Mouse (Mus musculus): Measurements from ENCODE around the gene Bicc1. TPM values are rescaled to one million over a fixed set of nuclear protein-coding genes. Genes with fewer than 3 reads are reported as not detected.

The Bicc1 gene
- 6.5 and 7.0 TPM in 2 replicates for polyA plus RNA-seq (2014; fragmentation: Nextera tagmentation; extraction: Ambion mirVana)

DNA sequence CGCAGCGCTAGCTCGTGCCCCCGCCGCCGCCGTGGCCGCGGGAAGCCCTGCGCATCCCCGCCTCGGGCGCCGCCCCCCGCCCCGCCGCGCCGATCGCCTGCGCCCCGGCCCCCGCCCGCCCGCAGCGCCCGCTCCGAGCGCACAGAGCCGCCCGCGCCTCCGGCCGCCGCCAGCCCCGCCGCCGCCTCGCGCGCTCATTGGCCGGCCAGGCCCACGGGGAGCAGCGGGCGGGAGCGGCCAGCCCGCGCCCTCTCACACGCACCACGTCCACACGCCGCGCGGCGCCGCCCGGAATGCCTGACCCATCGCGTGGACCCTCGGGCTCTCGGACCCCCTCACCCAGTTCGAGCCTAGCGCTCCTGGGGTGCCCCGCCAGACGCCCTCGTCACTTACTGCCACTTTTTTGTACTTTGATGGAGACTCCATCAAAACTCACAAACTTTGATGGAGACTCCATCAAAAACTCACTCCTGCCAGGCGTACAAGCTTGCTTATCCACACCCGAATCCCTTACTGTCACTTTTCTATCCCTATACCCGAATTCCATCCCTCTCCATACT lies at the start of gene Bicc1:
Gene Bicc1, minus strand, starts transcription at position 25 of the 560 bp plus-strand sequence.
- DNase-seq (ENCODE audit: low spot score) (peak; percentile 80), ATAC-seq (replicated peaks; ENCODE audit: low FRiP score) (peak; percentile 90)
- Histone ChIP-seq H3K4me1 (replicated peaks; ENCODE audit: control insufficient read depth, insufficient read depth, low read length) (no peaks in the 10 kb centered on the region), H3K27me3 (ENCODE audit: control insufficient read depth, insufficient read depth, low read length) (peaks cover 6% of the 10 kb centered on the region; the same call in 1 of the 2 replicates), H3K9ac (ENCODE audit: low read length) (peak within 1 kb of the TSS; percentile 72), H3K27ac (ENCODE audit: low read depth, low read length) (no peak within 1 kb of the TSS), H3K36me3 (ENCODE audit: control insufficient read depth, insufficient read depth, low read length) (no peaks in the 10 kb centered on the region), H3K4me3 (ENCODE audit: low read depth, low read length) (peak within 1 kb of the TSS; percentile 62), H3K4me2 (ENCODE audit: low read depth, low read length, severe bottlenecking) (peak within 1 kb of the TSS; percentile 97), H3K9me3 (ENCODE audit: control insufficient read depth, low read length) (no peaks in the 10 kb centered on the region)
- 2% methylated on average over 30 of the region's 69 CpGs for WGBS

DNA sequence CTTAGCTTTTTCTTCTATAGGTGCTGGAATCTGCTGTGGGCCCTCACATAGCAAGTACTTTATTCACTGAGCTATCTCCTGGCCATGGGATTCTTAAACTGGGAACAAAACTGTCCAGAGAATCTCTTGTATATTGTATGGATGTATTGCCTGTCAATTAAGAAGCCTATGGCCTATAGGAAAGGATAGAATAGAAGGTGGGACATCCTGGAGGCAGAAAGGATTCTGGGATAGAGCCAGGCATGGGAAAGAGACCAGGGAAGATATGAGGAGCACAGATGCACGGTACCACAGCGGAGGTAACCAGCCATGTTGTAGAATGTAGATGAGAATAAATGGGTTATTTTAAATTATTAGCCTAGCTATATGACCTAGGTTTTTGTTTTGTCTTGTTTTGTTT lies 42.0 kb upstream of the Bicc1 start:
- Histone ChIP-seq H3K27ac (ENCODE audit: low read depth, low read length) (no peak overlapping the region), H3K4me3 (ENCODE audit: low read depth, low read length) (no peak overlapping the region), H3K9ac (ENCODE audit: low read length) (no peak overlapping the region), H3K4me2 (ENCODE audit: low read depth, low read length, severe bottlenecking) (no peak overlapping the region), H3K9me3 (ENCODE audit: control insufficient read depth, low read length) (no peaks in the 10 kb centered on the region), H3K36me3 (ENCODE audit: control insufficient read depth, insufficient read depth, low read length) (no peaks in the 10 kb centered on the region), H3K27me3 (ENCODE audit: control insufficient read depth, insufficient read depth, low read length) (no peaks in the 10 kb centered on the region), H3K4me1 (replicated peaks; ENCODE audit: control insufficient read depth, insufficient read depth, low read length) (no peaks in the 10 kb centered on the region)
- 98% methylated on average over 2 of the region's 2 CpGs for WGBS
- ATAC-seq (replicated peaks; ENCODE audit: low FRiP score): no peak
- no peak for DNase-seq (ENCODE audit: low spot score)

DNA sequence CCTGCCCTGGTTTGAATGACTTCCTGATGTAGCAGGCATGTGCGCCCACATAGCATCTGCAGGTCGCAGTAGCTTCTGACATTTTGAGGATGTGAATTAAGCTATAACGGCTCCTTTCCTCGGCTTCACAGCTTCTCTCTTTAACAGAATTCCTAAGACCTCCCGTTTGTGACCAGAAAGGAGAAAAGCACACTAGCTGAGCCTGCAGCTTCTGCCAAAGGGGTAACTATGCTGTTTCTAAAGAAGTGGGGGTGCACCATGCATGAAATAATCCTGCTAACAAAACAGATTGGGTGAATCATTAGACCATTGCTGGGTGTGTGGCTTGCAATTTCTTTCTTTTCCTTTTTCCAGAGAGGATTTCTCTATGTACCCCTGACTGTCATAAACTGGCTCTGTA lies 41.5 kb upstream of the Bicc1 start:
- Histone ChIP-seq H3K9me3 (ENCODE audit: control insufficient read depth, low read length) (no peaks in the 10 kb centered on the region), H3K4me3 (ENCODE audit: low read depth, low read length) (no peak overlapping the region), H3K27me3 (ENCODE audit: control insufficient read depth, insufficient read depth, low read length) (no peaks in the 10 kb centered on the region), H3K9ac (ENCODE audit: low read length) (no peak overlapping the region), H3K27ac (ENCODE audit: low read depth, low read length) (no peak overlapping the region), H3K4me2 (ENCODE audit: low read depth, low read length, severe bottlenecking) (no peak overlapping the region), H3K36me3 (ENCODE audit: control insufficient read depth, insufficient read depth, low read length) (no peaks in the 10 kb centered on the region), H3K4me1 (replicated peaks; ENCODE audit: control insufficient read depth, insufficient read depth, low read length) (no peaks in the 10 kb centered on the region)
- DNase-seq (ENCODE audit: low spot score) (no peak), ATAC-seq (replicated peaks; ENCODE audit: low FRiP score) (no peak)
- 75% methylated on average over 5 of the region's 5 CpGs for WGBS

DNA sequence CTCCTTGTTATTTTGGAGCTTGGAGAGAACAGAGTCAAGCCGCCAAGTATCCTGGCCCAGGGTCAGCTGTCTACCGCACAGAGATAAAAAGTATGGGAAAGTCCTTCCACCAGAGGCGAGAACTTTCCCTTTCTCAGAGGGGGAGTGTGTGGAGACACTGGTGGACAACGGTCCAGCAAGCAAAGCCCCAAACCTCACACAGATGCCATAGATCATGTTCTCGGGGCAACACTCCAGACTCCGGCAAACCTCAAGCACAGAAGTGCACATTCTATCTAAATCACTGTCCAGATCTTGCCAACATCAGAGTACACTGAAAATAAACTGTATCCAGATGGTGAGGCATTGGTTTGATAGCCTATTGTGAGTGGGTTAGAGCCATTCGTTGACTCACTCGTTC lies 39.2 kb upstream of the Bicc1 start:
- no peaks in the 10 kb centered on the region for H3K36me3 ChIP-seq (ENCODE audit: control insufficient read depth, insufficient read depth, low read length)
- 95% methylated on average over 8 of the region's 8 CpGs for WGBS

DNA sequence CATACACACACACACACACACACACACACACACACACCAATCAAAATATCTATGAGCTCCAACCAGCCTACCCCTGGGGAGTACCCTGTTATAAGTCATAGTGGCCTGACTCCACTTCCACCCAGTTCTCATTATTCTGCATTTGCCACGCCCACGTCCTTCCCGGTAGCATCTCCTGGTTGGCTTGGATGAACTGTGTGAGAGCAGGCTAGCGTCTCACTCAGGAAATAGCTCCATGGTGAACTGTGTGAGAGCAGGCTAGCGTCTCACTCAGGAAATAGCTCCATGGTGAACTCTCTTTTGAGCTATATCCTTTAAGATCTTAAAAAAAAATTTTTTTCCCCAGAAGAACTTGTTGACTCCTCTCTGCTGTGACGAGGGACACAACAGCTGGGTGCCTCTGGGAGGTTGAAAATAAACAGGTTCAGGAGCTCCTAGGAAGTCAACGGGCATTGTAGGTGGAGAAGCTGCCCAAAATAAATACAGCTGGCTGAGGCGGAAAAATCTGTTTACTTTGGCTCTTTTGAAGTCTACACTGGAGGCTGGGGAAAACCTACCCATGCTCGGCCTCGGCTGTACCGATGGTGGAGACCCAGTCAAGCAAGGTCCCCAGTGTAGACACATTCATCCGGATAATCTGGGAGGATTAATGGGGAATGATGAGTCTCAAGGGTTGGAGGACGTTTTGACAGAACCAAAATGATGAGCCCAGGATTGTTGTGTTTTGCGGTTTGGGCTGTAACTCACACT lies 37.7 kb upstream of the Bicc1 start:
- Histone ChIP-seq H3K27ac (ENCODE audit: low read depth, low read length) (no peak overlapping the region), H3K27me3 (ENCODE audit: control insufficient read depth, insufficient read depth, low read length) (no peaks in the 10 kb centered on the region), H3K4me3 (ENCODE audit: low read depth, low read length) (no peak overlapping the region), H3K4me1 (replicated peaks; ENCODE audit: control insufficient read depth, insufficient read depth, low read length) (no peaks in the 10 kb centered on the region), H3K36me3 (ENCODE audit: control insufficient read depth, insufficient read depth, low read length) (no peaks in the 10 kb centered on the region), H3K9me3 (ENCODE audit: control insufficient read depth, low read length) (no peaks in the 10 kb centered on the region), H3K4me2 (ENCODE audit: low read depth, low read length, severe bottlenecking) (no peak overlapping the region), H3K9ac (ENCODE audit: low read length) (no peak overlapping the region)
- DNase-seq (ENCODE audit: low spot score) (no peak), ATAC-seq (replicated peaks; ENCODE audit: low FRiP score) (no peak)
- 86% methylated on average over 14 of the region's 14 CpGs for WGBS

More for the DNA sequence above, 39.2 kb upstream of the Bicc1 start:
- no peak for ATAC-seq (replicated peaks; ENCODE audit: low FRiP score)
- no peak overlapping the region for H3K4me2 ChIP-seq (ENCODE audit: low read depth, low read length, severe bottlenecking)
- no peaks in the 10 kb centered on the region for H3K4me1 ChIP-seq (replicated peaks; ENCODE audit: control insufficient read depth, insufficient read depth, low read length)
- no peak for DNase-seq (ENCODE audit: low spot score)
- H3K27ac ChIP-seq (ENCODE audit: low read depth, low read length): no peak overlapping the region
- no peak overlapping the region for H3K4me3 ChIP-seq (ENCODE audit: low read depth, low read length)
- H3K9me3 ChIP-seq (ENCODE audit: control insufficient read depth, low read length): no peaks in the 10 kb centered on the region
- no peaks in the 10 kb centered on the region for H3K27me3 ChIP-seq (ENCODE audit: control insufficient read depth, insufficient read depth, low read length)
- H3K9ac ChIP-seq (ENCODE audit: low read length): no peak overlapping the region

DNA sequence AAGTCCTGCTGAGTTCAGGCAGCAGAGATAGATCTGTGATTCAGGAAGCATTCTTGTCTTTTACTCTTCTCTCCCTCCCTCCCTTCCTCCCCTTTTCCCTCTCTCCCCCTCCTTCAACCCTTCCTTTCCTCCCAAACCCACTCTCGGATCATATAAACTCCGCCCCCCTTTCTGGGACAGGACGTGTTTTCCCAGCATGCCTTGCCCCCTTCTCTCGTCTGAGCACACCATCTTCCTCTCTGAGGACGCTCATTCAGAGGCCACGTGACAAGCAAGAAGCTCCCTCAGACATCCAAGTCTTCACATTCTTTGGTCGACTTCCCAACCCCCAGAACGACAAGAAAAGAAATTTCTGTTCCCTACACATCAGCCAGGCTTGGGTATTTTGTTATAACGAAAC lies 36.0 kb upstream of the Bicc1 start:
- no peak overlapping the region for H3K9ac ChIP-seq (ENCODE audit: low read length)
- H3K4me2 ChIP-seq (ENCODE audit: low read depth, low read length, severe bottlenecking): no peak overlapping the region
- H3K36me3 ChIP-seq (ENCODE audit: control insufficient read depth, insufficient read depth, low read length): no peaks in the 10 kb centered on the region
- no peaks in the 10 kb centered on the region for H3K4me1 ChIP-seq (replicated peaks; ENCODE audit: control insufficient read depth, insufficient read depth, low read length)
- no peaks in the 10 kb centered on the region for H3K27me3 ChIP-seq (ENCODE audit: control insufficient read depth, insufficient read depth, low read length)
- no peak overlapping the region for H3K4me3 ChIP-seq (ENCODE audit: low read depth, low read length)
- H3K9me3 ChIP-seq (ENCODE audit: control insufficient read depth, low read length): no peaks in the 10 kb centered on the region
- 52% methylated on average over 9 of the region's 9 CpGs for WGBS
- DNase-seq (ENCODE audit: low spot score): no peak
- H3K27ac ChIP-seq (ENCODE audit: low read depth, low read length): no peak overlapping the region
- ATAC-seq (replicated peaks; ENCODE audit: low FRiP score): no peak

DNA sequence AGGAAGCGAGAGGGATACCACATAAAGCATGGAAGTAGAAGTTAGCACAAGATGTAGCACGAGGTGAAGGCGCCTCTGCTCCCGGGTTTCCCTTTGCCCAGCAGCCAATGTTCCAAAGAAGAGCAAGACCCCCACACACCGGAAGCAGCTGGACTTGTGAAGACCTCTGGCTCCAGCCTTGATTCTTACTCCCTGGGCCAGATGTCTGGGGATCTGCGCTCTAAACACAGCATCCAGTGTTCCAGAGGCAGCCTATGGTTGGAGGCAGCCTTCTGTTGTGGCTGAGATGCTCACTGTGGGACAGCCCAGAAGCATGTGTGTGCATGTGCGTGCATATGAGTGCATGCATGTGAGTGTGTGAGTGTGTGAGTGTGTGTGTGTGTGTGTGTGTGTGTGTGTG lies 35.2 kb upstream of the Bicc1 start:
- Histone ChIP-seq H3K4me2 (ENCODE audit: low read depth, low read length, severe bottlenecking) (no peak overlapping the region), H3K9me3 (ENCODE audit: control insufficient read depth, low read length) (no peaks in the 10 kb centered on the region), H3K27ac (ENCODE audit: low read depth, low read length) (no peak overlapping the region), H3K4me3 (ENCODE audit: low read depth, low read length) (no peak overlapping the region), H3K4me1 (replicated peaks; ENCODE audit: control insufficient read depth, insufficient read depth, low read length) (no peaks in the 10 kb centered on the region), H3K27me3 (ENCODE audit: control insufficient read depth, insufficient read depth, low read length) (no peaks in the 10 kb centered on the region), H3K36me3 (ENCODE audit: control insufficient read depth, insufficient read depth, low read length) (no peaks in the 10 kb centered on the region), H3K9ac (ENCODE audit: low read length) (no peak overlapping the region)
- WGBS: 88% methylated on average over 7 of the region's 7 CpGs
- DNase-seq (ENCODE audit: low spot score) (no peak), ATAC-seq (replicated peaks; ENCODE audit: low FRiP score) (no peak)

DNA sequence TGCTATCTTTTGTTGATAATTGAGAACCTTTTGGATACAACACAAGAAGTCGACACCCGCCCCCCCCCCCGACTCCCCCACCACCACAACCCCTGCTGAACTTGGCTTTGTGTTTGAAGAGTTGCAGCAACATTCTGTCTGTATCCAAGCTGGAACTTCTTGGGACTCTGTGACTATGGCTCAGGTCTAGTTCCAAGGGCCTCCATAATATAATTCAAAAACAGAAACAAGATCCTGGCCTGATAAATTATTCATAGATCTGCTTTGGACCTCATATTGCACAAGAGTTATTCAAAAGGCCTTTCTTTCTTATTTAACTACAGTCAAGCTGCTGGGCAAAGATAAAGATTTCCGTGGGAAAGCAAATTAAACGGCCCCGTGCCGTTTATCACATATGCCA lies 33.8 kb upstream of the Bicc1 start:
- no peaks in the 10 kb centered on the region for H3K36me3 ChIP-seq (ENCODE audit: control insufficient read depth, insufficient read depth, low read length)
- no peak overlapping the region for H3K27ac ChIP-seq (ENCODE audit: low read depth, low read length)
- H3K4me1 ChIP-seq (replicated peaks; ENCODE audit: control insufficient read depth, insufficient read depth, low read length): no peaks in the 10 kb centered on the region
- WGBS: 80% methylated on average over 7 of the region's 7 CpGs
- no peaks in the 10 kb centered on the region for H3K9me3 ChIP-seq (ENCODE audit: control insufficient read depth, low read length)
- H3K4me3 ChIP-seq (ENCODE audit: low read depth, low read length): no peak overlapping the region
- no peaks in the 10 kb centered on the region for H3K27me3 ChIP-seq (ENCODE audit: control insufficient read depth, insufficient read depth, low read length)
- H3K4me2 ChIP-seq (ENCODE audit: low read depth, low read length, severe bottlenecking): no peak overlapping the region
- no peak for DNase-seq (ENCODE audit: low spot score)
- no peak for ATAC-seq (replicated peaks; ENCODE audit: low FRiP score)
- H3K9ac ChIP-seq (ENCODE audit: low read length): no peak overlapping the region

DNA sequence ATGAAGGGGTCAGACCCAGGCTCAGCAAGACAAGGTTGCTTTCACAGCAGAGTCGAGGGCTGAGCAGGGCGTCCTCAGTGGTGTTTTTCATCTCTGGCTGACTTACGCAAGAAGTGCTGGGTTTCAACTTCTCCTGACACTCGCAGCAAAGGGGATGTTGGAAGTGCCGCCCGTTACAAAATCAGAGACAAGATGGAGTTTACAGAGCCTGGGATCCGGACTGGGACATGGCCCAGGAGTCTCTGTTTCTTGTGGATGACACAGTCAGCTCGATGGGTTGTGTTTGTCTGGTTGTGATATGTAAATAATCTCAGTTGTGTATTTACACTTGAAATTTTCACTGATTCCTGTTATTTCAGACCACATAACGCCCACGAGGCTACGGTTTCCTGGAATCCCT lies 33.4 kb upstream of the Bicc1 start:
- H3K9ac ChIP-seq (ENCODE audit: low read length): no peak overlapping the region
- no peaks in the 10 kb centered on the region for H3K27me3 ChIP-seq (ENCODE audit: control insufficient read depth, insufficient read depth, low read length)
- 87% methylated on average over 11 of the region's 11 CpGs for WGBS
- H3K36me3 ChIP-seq (ENCODE audit: control insufficient read depth, insufficient read depth, low read length): no peaks in the 10 kb centered on the region
- no peaks in the 10 kb centered on the region for H3K9me3 ChIP-seq (ENCODE audit: control insufficient read depth, low read length)
- no peak overlapping the region for H3K27ac ChIP-seq (ENCODE audit: low read depth, low read length)
- DNase-seq (ENCODE audit: low spot score) (no peak), ATAC-seq (replicated peaks; ENCODE audit: low FRiP score) (no peak)
- H3K4me2 ChIP-seq (ENCODE audit: low read depth, low read length, severe bottlenecking): no peak overlapping the region
- no peaks in the 10 kb centered on the region for H3K4me1 ChIP-seq (replicated peaks; ENCODE audit: control insufficient read depth, insufficient read depth, low read length)
- no peak overlapping the region for H3K4me3 ChIP-seq (ENCODE audit: low read depth, low read length)
